Mouse (Mus musculus): ENCODE measurements around the gene Olfr988. TPM values are rescaled to one million over a fixed set of nuclear protein-coding genes. Genes with fewer than 3 reads are reported as not detected.
"Not testable (repeated sequence)": the region's sequence is repeated elsewhere in the genome, so short reads cannot be mapped to it uniquely, and the experiment has no call there.

Olfr988 gene
- polyA plus RNA-seq (2015; fragmentation: Nextera tagmentation; extraction: Ambion mirVana), result not detected in 2 replicates

GRCm38 (mm10) chr2:85363127-85363526 lies at the start of gene Olfr988:
Gene Olfr988, minus strand, starts transcription at chr2:85363227.
- ATAC-seq (ENCODE audit: low read depth); H3K4me1 ChIP-seq (replicated peaks); H3K27ac ChIP-seq (replicated peaks); H3K9ac ChIP-seq; H3K4me2 ChIP-seq; H3K4me3 ChIP-seq; H3K36me3 ChIP-seq; H3K9me3 ChIP-seq; H3K27me3 ChIP-seq: not testable (repeated sequence)

DNA sequence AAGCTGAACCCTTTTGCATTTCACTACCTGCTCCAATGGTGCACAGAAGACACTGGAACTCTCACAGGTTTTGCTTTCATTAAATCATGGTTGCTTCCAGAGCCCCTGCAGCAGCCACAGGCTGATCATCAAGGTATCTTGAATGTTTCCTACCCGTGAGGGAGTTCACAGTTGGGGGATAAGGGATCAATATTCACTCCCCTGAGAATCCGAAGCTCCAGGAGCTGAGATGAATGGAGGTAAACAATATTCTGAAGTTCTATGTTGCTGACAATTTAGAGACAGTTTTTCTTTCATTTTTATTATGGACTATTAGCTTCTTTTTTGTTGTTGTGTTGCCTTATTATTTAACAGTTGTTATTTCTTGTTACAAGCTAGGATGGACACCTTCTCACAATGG lies 46.3 kb upstream of the Olfr988 start, which contains the start of gene Olfr992:
Gene Olfr992 (minus strand): TSS at position 101 of the 400 bp plus-strand sequence.
- Histone ChIP-seq H3K4me2 (no peak within 1 kb of the TSS), H3K27ac (replicated peaks) (no peak within 1 kb of the TSS), H3K4me3 (no peak within 1 kb of the TSS), H3K27me3 (no peaks in the 10 kb centered on the region), H3K4me1 (replicated peaks) (no peaks in the 10 kb centered on the region), H3K9me3 (no peaks in the 10 kb centered on the region), H3K36me3 (no peaks in the 10 kb centered on the region), H3K9ac (no peak within 1 kb of the TSS)
- 71% methylated on average over 2 of the region's 2 CpGs for WGBS
- no peak for ATAC-seq (ENCODE audit: low read depth)

DNA sequence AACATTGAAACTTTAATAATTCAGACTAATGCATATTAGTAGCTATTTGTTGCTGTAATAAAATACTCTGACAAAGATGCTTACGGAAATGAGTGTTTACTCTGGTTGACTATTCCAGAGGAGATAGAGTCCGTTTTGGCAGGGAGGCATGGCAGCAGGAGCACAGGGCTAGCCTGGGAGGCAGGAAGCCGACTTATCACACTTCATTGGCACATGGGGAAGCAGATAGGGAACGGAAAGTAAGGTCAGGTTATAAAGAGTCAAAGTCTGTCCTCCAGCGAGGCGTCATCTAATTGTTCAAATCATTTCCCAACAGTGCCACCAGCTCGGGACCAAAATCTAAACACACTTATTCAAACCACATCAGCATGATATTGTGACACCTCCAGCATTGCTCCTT lies 23.1 kb downstream of the Olfr988 start:
- no peak for ATAC-seq (ENCODE audit: low read depth)
- WGBS, result 84% methylated on average over 7 of the region's 7 CpGs

GRCm38 (mm10) chr2:85339215-85339614 lies 23.8 kb downstream of the Olfr988 start, which contains the start of gene Olfr987:
Gene Olfr987, minus strand, starts transcription at chr2:85339315.
- not testable (repeated sequence) for H3K36me3 ChIP-seq; H3K4me2 ChIP-seq; H3K9ac ChIP-seq; H3K4me1 ChIP-seq (replicated peaks); H3K4me3 ChIP-seq; H3K27me3 ChIP-seq; H3K27ac ChIP-seq (replicated peaks); H3K9me3 ChIP-seq; ATAC-seq (ENCODE audit: low read depth)

More for the DNA sequence above, 23.1 kb downstream of the Olfr988 start:
- Histone ChIP-seq H3K4me1 (replicated peaks) (no peaks in the 10 kb centered on the region), H3K36me3 (no peaks in the 10 kb centered on the region), H3K27ac (replicated peaks) (no peak overlapping the region), H3K4me3 (no peak overlapping the region), H3K9ac (no peak overlapping the region), H3K9me3 (no peaks in the 10 kb centered on the region), H3K4me2 (no peak overlapping the region), H3K27me3 (no peaks in the 10 kb centered on the region)

GRCm38 (mm10) chr2:85319106-85319505 lies 43.9 kb downstream of the Olfr988 start:
- Histone ChIP-seq H3K27ac (replicated peaks) (no peak overlapping the region), H3K27me3 (no peaks in the 10 kb centered on the region), H3K4me1 (replicated peaks) (no peaks in the 10 kb centered on the region), H3K4me3 (no peak overlapping the region), H3K9me3 (no peaks in the 10 kb centered on the region), H3K9ac (no peak overlapping the region), H3K4me2 (no peak overlapping the region), H3K36me3 (no peaks in the 10 kb centered on the region)
- 78% methylated on average over 1 of the region's 1 CpGs for WGBS
- ATAC-seq (ENCODE audit: low read depth), result no peak

Other genes starting within 250 kb of the Olfr988 start
- gene Aplnr, start 227.0 kb downstream of the Olfr988 start, polyA plus RNA-seq (2015; fragmentation: Nextera tagmentation; extraction: Ambion mirVana), result 41.2 and 43.7 TPM in 2 replicates
- 5.1 and 5.6 TPM in 2 replicates for gene Lrrc55, start 166.0 kb downstream of the Olfr988 start, polyA plus RNA-seq (2015; fragmentation: Nextera tagmentation; extraction: Ambion mirVana)
- gene Olfr987, start 23.9 kb downstream of the Olfr988 start, polyA plus RNA-seq (2015; fragmentation: Nextera tagmentation; extraction: Ambion mirVana), result not detected in 2 replicates
- not detected in 2 replicates for gene Olfr992, start 46.2 kb upstream of the Olfr988 start, polyA plus RNA-seq (2015; fragmentation: Nextera tagmentation; extraction: Ambion mirVana)
- not detected in 2 replicates for gene Olfr993, start 51.6 kb upstream of the Olfr988 start, polyA plus RNA-seq (2015; fragmentation: Nextera tagmentation; extraction: Ambion mirVana)
- not detected in 2 replicates for gene Olfr994, start 73.2 kb upstream of the Olfr988 start, polyA plus RNA-seq (2015; fragmentation: Nextera tagmentation; extraction: Ambion mirVana)
- gene Olfr995, start 80.4 kb upstream of the Olfr988 start, polyA plus RNA-seq (2015; fragmentation: Nextera tagmentation; extraction: Ambion mirVana), result not detected in 2 replicates
- gene 4833423E24Rik, start 155.8 kb upstream of the Olfr988 start, polyA plus RNA-seq (2015; fragmentation: Nextera tagmentation; extraction: Ambion mirVana), result not detected in 2 replicates
- not detected in 2 replicates for gene Olfr996, start 216.0 kb upstream of the Olfr988 start, polyA plus RNA-seq (2015; fragmentation: Nextera tagmentation; extraction: Ambion mirVana)
- gene Olfr998, start 225.7 kb upstream of the Olfr988 start, polyA plus RNA-seq (2015; fragmentation: Nextera tagmentation; extraction: Ambion mirVana), result not detected in 2 replicates
- gene Olfr1000, start 248.7 kb upstream of the Olfr988 start, polyA plus RNA-seq (2015; fragmentation: Nextera tagmentation; extraction: Ambion mirVana), result not detected in 2 replicates